24 mouse cellular contexts compared by ENCODE assay signal in the genomic region with DNA sequence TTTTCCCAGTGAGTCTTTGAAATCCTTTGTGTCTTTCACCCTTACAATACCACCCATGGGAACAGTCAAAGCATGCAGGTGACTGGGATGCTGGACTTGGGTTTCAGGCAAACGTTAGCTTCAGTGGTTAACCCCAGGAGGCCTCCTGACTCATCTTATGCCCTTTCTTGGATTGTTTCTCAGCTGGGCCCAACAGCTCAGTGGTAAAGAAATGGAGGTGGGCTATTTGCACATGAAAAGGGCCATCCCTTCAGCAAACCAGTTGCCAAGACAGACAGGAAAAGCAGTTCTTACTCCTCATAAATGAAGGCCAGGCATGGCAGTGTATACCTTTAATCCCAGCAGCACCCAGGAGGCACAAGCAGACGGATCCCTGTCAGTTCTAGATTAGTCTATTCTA.
"Had no signal": no experiment of that assay in that cellular context is flagged by ENCODE, and none has a peak within 500 bp of the region (broad histone marks: within the 10 kb centered on the region; RNA-seq: fewer than 3 reads in every experiment).

No protein-coding gene starts in this region.

- H3K9ac ChIP-seq: embryonic facial prominence, embryonic 12.5 days; embryonic facial prominence, embryonic 13.5 days; embryonic facial prominence, embryonic 15.5 days; forebrain, embryonic 12.5 days; forebrain, embryonic 13.5 days; forebrain, embryonic 15.5 days; forebrain, postnatal 0 days had no signal

- H3K9me3 ChIP-seq: embryonic facial prominence, embryonic 10.5 days; embryonic facial prominence, embryonic 12.5 days; embryonic facial prominence, embryonic 13.5 days; embryonic facial prominence, embryonic 15.5 days; forebrain, embryonic 10.5 days; forebrain, embryonic 12.5 days; forebrain, embryonic 13.5 days; forebrain, embryonic 15.5 days; heart, embryonic 10.5 days had no signal

- H3K27me3 ChIP-seq: embryonic facial prominence, embryonic 12.5 days; embryonic facial prominence, embryonic 13.5 days; embryonic facial prominence, embryonic 15.5 days; forebrain, embryonic 12.5 days; forebrain, embryonic 13.5 days; forebrain, embryonic 15.5 days had no signal

- H3K4me3 ChIP-seq: embryonic facial prominence, embryonic 10.5 days; embryonic facial prominence, embryonic 12.5 days; embryonic facial prominence, embryonic 13.5 days; embryonic facial prominence, embryonic 15.5 days; erythroblast, embryonic 14.5 days; forebrain, embryonic 10.5 days; forebrain, embryonic 12.5 days; forebrain, embryonic 13.5 days; forebrain, embryonic 15.5 days; gastrocnemius, adult 2 months; heart, adult 2 months; heart, embryonic 10.5 days had no signal

- DNase-seq: cerebellum, postnatal 10 days; cerebellum, postnatal 14 days; cerebellum, postnatal 25 days; cerebellum, postnatal 36 days; embryo, embryonic 11 days; forebrain, postnatal 0 days; gastrocnemius, adult 2 months; gastrocnemius, postnatal 10 days; gastrocnemius, postnatal 14 days; gastrocnemius, postnatal 25 days; gastrocnemius, postnatal 36 days; heart, adult 11 months; heart, adult 18-20 months; heart, adult 2 months had no signal

- H3K27ac ChIP-seq: embryonic facial prominence, embryonic 10.5 days; embryonic facial prominence, embryonic 12.5 days; embryonic facial prominence, embryonic 13.5 days; embryonic facial prominence, embryonic 15.5 days; forebrain, embryonic 10.5 days; forebrain, embryonic 12.5 days; forebrain, embryonic 13.5 days; forebrain, embryonic 15.5 days; gastrocnemius, adult 2 months; heart, adult 2 months; heart, embryonic 10.5 days had no signal

- H3K36me3 ChIP-seq: embryonic facial prominence, embryonic 10.5 days; embryonic facial prominence, embryonic 12.5 days; embryonic facial prominence, embryonic 13.5 days; embryonic facial prominence, embryonic 15.5 days; forebrain, embryonic 10.5 days; forebrain, embryonic 12.5 days; forebrain, embryonic 15.5 days; heart, embryonic 10.5 days had no signal

- H3K4me1 ChIP-seq: embryonic facial prominence, embryonic 12.5 days; embryonic facial prominence, embryonic 13.5 days; embryonic facial prominence, embryonic 15.5 days; forebrain, embryonic 12.5 days; forebrain, embryonic 15.5 days; heart, embryonic 10.5 days had no signal
